Mouse (Mus musculus) lung, embryonic 14.5 days (tissue): ENCODE measurements around the gene 4931406P16Rik. TPM values are rescaled to one million over a fixed set of nuclear protein-coding genes. Genes with fewer than 3 reads are reported as not detected.

Source experiments
- ATAC-seq: fragments of 200-750 bp; cut with Nextera tagmentation; 2 replicates; pipeline ENCODE4 v1.8.0; 2017; ENCODE audit warnings: mild to moderate bottlenecking, moderate TSS enrichment, moderate library complexity; ENCODE audit not compliant: insufficient read depth
- DNase-seq: peaks from one replicate; pipeline ENCODE4 v3.0.0-alpha.2; 2015
- H3K27ac ChIP-seq: fragments of 300-500 bp; sonication (generic); 2 replicates; pipeline ENCODE4 v1.5.1; 2014; ENCODE audit warnings: low read depth, mild to moderate bottlenecking, moderate library complexity
- H3K27me3 ChIP-seq: fragments of 300-500 bp; sonication (generic); 2 replicates; pipeline ENCODE4 v1.6.1; 2014; ENCODE audit warnings: low read length, control low read depth; ENCODE audit not compliant: insufficient read depth
- H3K36me3 ChIP-seq: fragments of 300-500 bp; sonication (generic); 2 replicates; pipeline ENCODE4 v1.6.1; 2014; ENCODE audit warnings: control low read depth; ENCODE audit not compliant: insufficient read depth
- H3K4me1 ChIP-seq: fragments of 300-500 bp; sonication (generic); 2 replicates; pipeline ENCODE4 v1.6.1; 2014; ENCODE audit warnings: antibody characterized with exemption, control low read depth; ENCODE audit not compliant: insufficient read depth
- H3K4me2 ChIP-seq: fragments of 300-500 bp; sonication (generic); 2 replicates; pipeline ENCODE4 v1.6.1; 2014; ENCODE audit warnings: mild to moderate bottlenecking
- H3K4me3 ChIP-seq: fragments of 300-500 bp; sonication (generic); 2 replicates; pipeline ENCODE4 v1.5.1; 2014; ENCODE audit warnings: low read depth, low read length
- H3K9ac ChIP-seq: fragments of 300-500 bp; sonication (generic); 2 replicates; pipeline ENCODE4 v1.6.1; 2014
- H3K9me3 ChIP-seq: fragments of 300-500 bp; sonication (generic); 2 replicates; pipeline ENCODE4 v1.6.1; 2016; ENCODE audit warnings: low read depth, low read length, control low read depth
- CTCF ChIP-seq: IDR thresholded peaks from 2 replicates; pipeline ENCODE4 v1.5.1; 2016; ENCODE audit warnings: antibody characterized with exemption, low read depth
- WGBS: fragments of 180-500 bp; shearing (Covaris S2); extraction: QIAGEN DNeasy Blood & Tissue Kit; methylation state at CpG from one replicate; pipeline ENCODE4 v1.1.7; 2014; 5-methylcytosine and 5-hydroxymethylcytosine counted together
- polyA plus RNA-seq: library from polyadenylated mRNA; unstranded; fragments of >200 nt; fragmentation: Nextera tagmentation; extraction: Ambion mirVana; gene quantifications from 2 replicates; pipeline ENCODE4 v1.2.1, GENCODE M21; 2014

The 4931406P16Rik gene
- polyA plus RNA-seq, 1 experiment from 2014 or later: 54.7 TPM

DNA sequence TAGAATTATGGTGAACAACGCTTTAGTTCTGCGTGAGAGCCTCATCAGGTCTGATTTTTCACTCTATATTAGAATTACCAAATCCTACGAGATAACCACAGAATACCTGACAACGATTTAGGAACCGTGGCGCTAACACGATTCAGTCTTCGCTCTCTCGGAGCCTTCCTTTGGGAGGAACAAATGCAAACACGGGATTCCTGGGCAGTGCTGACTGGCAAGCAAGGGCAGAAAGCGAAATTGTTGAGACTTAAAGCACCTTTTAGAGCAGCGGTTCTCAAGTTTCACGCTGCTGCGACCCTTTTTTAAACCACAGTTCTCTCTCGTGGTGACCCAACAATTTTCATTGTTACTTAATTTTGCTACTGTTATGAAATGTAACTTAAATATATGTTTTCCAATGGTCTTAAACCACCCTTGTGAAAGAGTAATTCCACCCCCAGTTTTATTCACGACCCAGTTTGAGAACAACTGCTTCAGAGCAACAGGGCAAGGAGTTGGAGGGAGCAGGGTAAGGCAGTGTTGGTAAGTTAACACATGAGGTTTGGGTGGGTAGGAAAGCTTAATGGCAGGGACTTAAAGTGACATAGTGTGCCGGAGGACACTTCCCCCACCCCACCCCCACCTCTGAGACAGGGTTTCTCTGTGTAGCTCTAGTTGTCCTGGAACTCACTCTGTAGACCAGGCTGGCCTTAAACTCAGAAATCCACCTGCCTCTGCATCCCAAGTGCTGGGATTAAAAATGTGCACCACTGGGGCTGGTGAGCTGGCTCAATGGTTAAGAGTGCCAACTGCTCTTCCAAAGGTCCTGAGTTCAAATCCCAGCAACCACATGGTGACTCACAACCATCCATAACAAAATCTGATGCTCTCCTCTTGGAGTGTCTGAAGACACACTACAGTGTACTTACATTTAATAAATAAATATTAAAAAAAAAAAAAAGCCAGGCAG, 78.5 kb downstream of the 4931406P16Rik start:
- ATAC-seq (0 out of 2 replicates have a peak, but pooled peaks have one; percentile 0), DNase-seq (peak; percentile 63)
- Histone ChIP-seq H3K4me2 (peak overlapping the region; percentile 71), H3K4me1 (peaks cover 7% of the 10 kb centered on the region; the same call in 1 of the 2 replicates), H3K27ac (peak overlapping the region; percentile 97), H3K4me3 (peak overlapping the region; percentile 45), H3K36me3 (peaks cover 39% of the 10 kb centered on the region), H3K9ac (peak overlapping the region; percentile 60), H3K27me3 (no peaks in the 10 kb centered on the region), H3K9me3 (no peaks in the 10 kb centered on the region)
- WGBS: under 1% methylated on average over 17 of the region's 17 CpGs
- no peak for TF ChIP-seq CTCF

DNA sequence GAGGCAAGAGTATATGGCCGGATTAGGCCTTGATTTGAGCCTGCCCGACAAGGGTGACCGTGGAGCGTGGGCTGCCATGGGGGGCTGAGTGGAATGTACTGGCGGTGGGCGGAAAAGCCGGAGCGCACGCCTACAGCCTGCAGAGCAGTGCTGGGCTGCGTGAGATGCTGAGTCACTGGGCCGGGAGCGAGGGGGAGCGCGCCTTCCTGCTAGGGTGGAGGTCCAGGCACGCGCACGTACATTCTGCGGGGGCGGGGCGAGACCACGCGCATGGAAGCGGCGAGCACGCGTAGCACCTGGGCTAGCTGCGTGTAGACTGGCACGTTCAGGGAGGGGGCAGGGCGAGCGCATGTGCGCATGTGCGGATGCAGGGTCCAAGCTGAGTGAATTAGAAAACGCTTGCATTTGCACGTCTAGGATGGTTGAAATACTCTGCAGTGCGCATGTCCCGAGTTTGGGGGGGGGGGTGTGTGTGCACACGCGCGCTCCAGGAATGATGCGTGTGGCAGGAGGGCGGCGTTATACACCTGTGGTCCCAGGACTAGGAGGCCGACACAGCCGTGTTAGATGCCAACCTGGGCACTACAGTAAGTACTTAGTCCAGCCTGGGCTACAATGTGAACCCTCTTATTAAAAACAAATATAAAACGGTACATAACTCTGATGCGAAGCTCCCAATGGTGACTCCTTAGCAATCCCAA, 79.3 kb downstream of the 4931406P16Rik start:
- Histone ChIP-seq H3K4me2 (peak overlapping the region; percentile 71), H3K4me3 (peak overlapping the region; percentile 45)

DNA sequence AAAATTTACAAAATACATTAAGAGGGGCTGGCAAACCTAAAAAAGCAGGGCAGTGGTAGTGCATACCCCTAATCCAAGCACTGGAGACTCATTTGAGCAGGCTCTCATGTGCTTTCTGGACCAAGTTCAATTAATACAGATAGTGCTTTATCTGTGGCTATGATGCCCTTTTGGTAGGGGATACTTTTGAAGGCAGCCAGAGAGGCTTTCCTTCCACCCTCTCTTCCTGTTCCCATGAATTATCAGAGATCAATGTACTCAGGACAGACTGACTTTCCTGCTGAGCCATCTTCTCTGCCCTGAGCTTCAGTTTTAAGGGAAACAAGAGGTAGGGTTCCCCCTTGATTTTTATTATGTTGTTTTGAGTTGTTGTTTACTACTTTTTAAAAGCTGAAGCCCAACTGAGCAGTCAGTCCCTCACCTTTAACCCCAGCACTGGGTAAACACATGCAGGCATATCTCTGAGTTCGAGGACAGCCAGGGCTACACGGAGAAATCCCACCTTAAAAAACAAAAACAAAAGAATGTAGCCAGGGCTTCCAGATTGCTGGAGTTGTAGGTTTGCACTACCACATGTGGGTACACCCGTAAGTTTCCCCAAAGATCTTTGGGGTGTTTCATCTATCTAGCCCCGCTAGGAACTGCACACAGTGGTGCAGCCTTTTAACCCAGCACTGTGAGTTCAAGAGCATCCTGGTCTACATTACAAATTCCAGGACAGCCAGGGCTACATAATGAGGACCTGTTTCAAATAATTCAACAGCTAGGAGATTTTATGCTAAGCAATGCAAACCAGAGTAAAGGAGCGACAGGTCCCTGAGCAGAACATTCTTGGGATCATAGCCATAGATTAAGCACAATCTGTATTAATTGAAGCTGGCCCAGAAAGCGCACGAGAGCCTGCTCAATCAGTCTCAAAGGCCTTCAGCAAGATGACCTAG, 80.3 kb downstream of the 4931406P16Rik start:
- no peak for DNase-seq
- Histone ChIP-seq H3K4me3 (peak overlapping the region; percentile 45), H3K36me3 (peaks cover 22% of the 10 kb centered on the region), H3K9me3 (no peaks in the 10 kb centered on the region), H3K27ac (peak overlapping the region; percentile 97), H3K4me1 (peaks cover 7% of the 10 kb centered on the region; the same call in 1 of the 2 replicates), H3K9ac (peak overlapping the region; percentile 60), H3K4me2 (peak overlapping the region; percentile 71), H3K27me3 (no peaks in the 10 kb centered on the region)
- no peak for TF ChIP-seq CTCF
- 35% methylated on average over 7 of the region's 7 CpGs for WGBS
- no peak for ATAC-seq

More for the DNA sequence above, 79.3 kb downstream of the 4931406P16Rik start:
- H3K4me1 ChIP-seq: peaks cover 7% of the 10 kb centered on the region; the same call in 1 of the 2 replicates
- H3K9me3 ChIP-seq: no peaks in the 10 kb centered on the region
- no peak for TF ChIP-seq CTCF
- under 1% methylated on average over 46 of the region's 46 CpGs for WGBS
- peak overlapping the region; percentile 97 for H3K27ac ChIP-seq
- H3K36me3 ChIP-seq: peaks cover 31% of the 10 kb centered on the region
- DNase-seq: peak; percentile 99
- no peaks in the 10 kb centered on the region for H3K27me3 ChIP-seq
- peak overlapping the region; percentile 60 for H3K9ac ChIP-seq
- ATAC-seq: peak; percentile 93

DNA sequence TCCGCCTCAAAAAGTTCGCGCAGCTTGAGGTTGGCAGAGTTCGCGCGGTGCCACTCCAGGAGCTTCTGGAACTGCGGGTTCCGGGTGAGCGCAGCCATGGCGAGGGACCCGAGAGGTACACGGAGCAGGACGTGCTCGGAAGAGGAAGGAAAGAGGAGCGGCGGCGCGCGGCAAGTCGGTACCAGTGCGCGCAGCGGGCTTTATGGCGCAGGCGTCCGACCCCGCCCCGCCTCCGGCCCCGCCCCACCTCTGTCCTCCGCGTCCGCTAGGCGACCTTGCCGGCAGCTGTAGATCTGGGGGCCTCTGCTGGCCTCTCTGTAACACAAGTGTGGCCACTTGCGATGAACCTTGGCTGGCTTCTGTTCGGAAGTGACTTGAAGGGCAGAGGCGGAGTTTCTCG, 83.2 kb downstream of the 4931406P16Rik start, which contains the start of gene Gpi1:
Gpi1 (minus strand) TSS at position 221 of the 400 bp plus-strand sequence.
- Histone ChIP-seq H3K9me3 (no peaks in the 10 kb centered on the region), H3K9ac (peak within 1 kb of the TSS; percentile 76), H3K27ac (peak within 1 kb of the TSS; percentile 90), H3K4me1 (peaks cover 7% of the 10 kb centered on the region; the same call in 1 of the 2 replicates), H3K36me3 (peaks cover 27% of the 10 kb centered on the region), H3K4me3 (peak within 1 kb of the TSS; percentile 74), H3K27me3 (no peaks in the 10 kb centered on the region), H3K4me2 (peak within 1 kb of the TSS; percentile 70)
- peak; percentile 46 for TF ChIP-seq CTCF
- ATAC-seq (peak; percentile 74), DNase-seq (peak; percentile 91)
- under 1% methylated on average over 39 of the region's 39 CpGs for WGBS

DNA sequence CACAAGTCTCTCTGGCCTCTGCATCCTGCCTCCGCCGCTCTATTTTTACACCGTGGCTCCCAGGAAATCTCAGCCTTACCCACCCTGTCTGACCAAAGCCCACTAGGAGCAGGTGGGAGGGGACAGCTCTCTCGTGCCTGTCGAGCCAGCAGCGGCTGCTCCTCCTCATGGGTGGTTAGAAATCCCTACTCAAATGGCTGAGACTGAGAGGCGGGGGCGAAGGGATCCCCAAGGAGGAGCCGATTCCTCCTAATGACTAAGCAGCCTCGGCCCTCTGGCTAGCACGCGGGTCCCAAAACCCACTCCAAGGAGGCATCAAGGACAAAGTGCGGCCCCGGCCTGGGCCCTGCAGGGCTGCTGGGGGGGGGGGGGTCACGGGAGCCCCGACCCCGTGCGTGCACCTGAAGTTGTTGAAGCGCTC, 83.7 kb downstream of the 4931406P16Rik start:
- Histone ChIP-seq H3K9me3 (no peaks in the 10 kb centered on the region), H3K4me2 (peak overlapping the region; percentile 70), H3K27ac (peak overlapping the region; percentile 90), H3K4me3 (peak overlapping the region; percentile 74), H3K4me1 (peaks cover 7% of the 10 kb centered on the region; the same call in 1 of the 2 replicates), H3K27me3 (no peaks in the 10 kb centered on the region), H3K9ac (peak overlapping the region; percentile 76), H3K36me3 (peaks cover 31% of the 10 kb centered on the region)
- 0% methylated on average over 19 of the region's 19 CpGs for WGBS
- ATAC-seq (peak; percentile 26; the same call in 1 of the 2 replicates), DNase-seq (peak; percentile 70)
- no peak for TF ChIP-seq CTCF

DNA sequence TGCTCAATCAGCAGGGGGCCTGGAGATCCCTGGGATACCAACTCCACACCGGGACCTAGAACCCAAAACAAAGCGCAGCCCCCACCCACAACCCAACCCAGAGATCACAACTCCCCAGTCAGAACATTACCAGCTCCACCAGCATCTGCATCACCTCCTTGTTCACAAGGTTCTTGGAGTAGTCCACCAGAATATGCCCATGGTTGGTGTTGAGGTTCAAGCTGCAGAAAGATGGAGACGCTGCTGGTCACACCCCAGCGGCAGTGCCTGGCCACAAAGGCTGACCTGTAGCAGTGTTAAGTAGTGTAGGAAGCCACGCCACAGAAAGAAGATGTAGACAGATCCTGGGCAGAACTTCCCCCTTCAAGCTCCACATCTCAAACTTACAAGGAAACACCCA, 84.2 kb downstream of the 4931406P16Rik start:
- 11% methylated on average over 5 of the region's 5 CpGs for WGBS
- no peak for TF ChIP-seq CTCF
- Histone ChIP-seq H3K27ac (no peak overlapping the region; the same call in 1 of the 2 replicates), H3K4me3 (peak overlapping the region; percentile 74), H3K27me3 (no peaks in the 10 kb centered on the region), H3K4me1 (peaks cover 7% of the 10 kb centered on the region; the same call in 1 of the 2 replicates), H3K9ac (peak overlapping the region; percentile 76), H3K9me3 (no peaks in the 10 kb centered on the region), H3K36me3 (peaks cover 36% of the 10 kb centered on the region), H3K4me2 (peak overlapping the region; percentile 70)
- no peak for ATAC-seq
- peak; percentile 8 for DNase-seq
